Mouse (Mus musculus) hindlimb bud, embryonic 11.5 days (tissue): Measurements from ENCODE around the gene Gm815.

Source experiments
- DNase-seq: peaks from one replicate; pipeline ENCODE4 v3.0.0-alpha.2; 2012; ENCODE audit warnings: low read depth, low spot score; ENCODE audit errors: extremely low spot score

Gene Gm815

DNA sequence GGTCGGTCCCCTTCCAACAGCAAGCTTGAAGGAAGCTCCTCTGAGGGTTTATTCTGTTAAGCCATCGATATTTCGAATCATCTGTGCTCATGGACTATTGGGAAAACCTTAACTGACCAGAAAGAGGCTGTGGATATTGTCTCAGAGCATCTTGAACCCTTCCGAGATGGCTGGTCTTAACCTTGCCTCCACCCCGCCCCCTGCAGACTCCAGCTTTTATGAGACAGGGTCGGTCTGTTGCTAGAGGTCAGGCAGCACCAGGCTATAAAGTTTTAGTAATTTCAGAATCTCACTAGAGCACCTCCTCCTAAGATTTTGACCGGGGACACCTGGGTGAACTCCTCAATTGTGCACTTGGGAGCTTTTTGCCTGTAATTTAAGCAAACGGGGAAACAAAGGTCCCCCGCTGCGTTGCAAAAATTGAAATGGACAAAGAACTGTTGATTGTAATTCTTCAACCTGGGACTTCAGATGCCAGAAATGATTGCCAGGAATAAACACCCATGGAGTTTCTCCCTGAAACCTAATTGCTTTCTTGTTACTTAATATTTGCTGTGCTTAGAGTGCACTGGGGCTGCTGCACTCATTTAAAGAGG, 8.4 kb upstream of the Gm815 start:
- no peak for DNase-seq

DNA sequence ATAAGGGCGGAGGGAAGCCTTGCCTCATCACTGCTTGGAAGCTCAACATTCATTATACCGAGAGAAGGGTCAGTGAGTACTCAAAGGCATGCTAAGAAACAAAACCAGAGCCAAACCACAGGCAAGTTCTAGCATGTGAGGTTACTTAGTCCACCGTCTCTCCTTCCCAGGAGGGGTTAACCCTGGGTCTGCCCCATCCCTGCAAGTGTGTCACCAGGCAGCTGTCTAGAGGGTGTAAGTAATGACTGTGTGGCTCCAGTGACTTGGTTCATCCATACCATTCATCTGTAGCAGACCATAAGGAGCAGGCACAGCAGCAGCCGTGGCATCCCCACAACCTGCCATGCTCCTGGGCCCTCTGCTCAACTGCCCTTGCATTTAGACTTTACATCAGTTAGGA, 5.8 kb upstream of the Gm815 start:
- no peak for DNase-seq

DNA sequence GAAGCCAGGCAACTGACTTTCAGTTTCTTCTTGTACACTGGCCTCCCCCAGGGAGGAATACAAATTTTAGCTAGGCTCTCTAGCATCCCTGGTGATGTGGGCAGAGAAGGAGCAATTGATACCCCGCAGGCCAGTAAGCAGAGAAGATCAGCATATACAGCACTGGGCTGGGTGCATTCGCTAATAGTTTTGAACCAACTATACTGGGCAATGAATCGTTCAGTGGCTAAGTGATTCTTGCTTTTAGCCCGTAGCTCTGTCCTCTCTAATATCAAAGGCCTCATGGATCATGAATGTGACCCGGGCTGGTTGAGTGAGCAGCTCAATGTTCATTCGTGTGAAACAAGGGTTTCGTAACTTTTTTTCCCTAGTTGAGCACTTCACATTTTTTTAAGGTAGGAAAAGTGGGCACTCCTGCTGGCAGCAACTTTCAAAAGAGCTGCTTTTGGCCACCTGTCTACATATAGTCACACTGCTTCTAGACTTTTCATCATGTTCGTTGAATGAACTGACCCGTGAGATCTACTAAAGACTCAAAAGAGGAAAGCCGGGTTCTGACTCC, 3.7 kb upstream of the Gm815 start:
- DNase-seq: no peak

- DNase-seq: no peak
Observed at GRCm38 (mm10) chr19:26888171-26888570, 2.5 kb downstream of the Gm815 start.

DNA sequence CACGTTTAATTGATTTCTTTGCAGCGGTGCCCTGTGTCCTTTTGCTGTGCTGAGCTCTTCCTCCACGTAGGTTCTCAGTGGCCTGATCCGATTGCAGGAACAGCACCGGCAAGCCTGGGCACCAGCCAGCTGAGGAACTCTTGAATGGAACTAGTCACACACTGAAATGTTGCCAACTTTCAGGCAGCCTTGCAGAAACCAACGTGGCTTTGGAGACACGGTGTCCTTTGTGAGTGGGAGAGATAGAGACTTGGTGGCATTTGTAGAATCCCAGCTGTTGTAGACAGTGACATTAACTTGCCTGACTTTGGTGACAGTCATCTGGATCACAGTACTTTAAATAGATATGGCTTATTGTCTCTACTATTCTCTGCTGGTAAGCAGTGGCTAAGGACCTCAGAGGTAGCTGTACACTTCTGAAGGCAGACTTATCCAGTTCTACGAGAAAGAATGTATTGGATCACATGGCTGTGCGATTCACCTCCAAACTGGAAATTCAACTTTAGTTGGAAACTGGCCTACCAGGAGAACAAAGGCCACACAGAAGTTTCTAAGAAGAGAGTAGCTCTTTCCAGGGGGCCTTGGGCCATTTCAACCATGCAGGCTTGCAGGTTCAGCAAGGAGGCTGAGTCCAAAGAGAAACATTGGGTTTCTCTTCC, 5.8 kb downstream of the Gm815 start:
- DNase-seq: no peak

DNA sequence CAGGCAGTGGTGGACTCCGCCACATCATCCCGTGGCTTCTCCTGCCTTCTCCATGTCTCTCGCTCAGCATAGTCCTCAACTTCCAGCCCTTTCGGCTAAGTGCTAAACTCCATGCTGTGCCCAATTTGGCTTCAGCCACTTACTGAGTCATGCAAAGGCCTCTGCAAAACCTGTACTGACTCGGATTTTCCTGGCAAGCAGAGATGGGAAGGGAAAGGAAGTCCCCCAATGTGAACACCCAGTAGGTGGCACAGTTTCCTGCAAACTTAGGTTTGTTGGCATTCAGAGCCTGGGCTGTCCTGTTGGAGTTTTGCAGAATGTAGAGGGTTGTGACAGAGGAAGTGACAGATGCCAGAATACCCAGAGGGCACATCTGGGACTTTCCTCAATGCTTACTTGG, 7.2 kb downstream of the Gm815 start:
- no peak for DNase-seq

DNA sequence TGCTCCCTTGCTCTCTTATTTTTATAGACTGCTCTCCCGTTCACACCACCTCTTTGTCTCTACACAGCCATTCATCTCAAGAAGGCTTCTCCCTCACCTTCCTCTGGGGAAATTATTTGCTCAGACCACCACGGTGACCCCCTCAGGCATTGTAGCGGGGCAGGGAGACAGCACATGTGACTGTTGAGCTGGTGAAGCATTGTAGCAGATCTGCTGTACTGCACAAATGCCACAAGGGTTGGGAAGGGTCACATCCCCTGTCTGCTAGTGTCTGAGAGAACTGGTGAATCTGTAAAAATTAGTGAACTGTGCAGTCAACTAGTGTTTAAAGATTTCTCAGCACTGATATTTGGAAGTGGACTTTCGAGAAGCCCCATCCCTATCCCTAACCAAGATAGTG, 16.5 kb downstream of the Gm815 start:
- no peak for DNase-seq

DNA sequence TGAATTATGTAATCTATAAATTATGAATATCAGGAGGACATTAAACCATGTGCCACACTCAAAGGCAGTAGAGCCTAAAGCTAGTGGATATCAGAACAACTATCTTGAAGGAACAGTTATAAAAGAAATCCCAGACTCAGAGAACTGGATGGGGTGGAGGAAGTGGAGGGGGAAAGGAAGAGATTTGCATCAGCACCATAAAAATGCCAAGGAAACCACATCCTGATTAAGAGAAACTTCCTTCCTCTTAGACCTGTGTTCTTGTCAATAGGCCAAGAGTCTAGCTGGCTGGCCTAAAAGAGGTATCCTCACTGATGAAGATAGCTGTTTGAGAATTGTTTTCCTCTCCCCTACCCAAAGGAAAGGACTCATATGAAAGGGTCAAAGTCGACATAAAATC, 28.6 kb downstream of the Gm815 start:
- no peak for DNase-seq

DNA sequence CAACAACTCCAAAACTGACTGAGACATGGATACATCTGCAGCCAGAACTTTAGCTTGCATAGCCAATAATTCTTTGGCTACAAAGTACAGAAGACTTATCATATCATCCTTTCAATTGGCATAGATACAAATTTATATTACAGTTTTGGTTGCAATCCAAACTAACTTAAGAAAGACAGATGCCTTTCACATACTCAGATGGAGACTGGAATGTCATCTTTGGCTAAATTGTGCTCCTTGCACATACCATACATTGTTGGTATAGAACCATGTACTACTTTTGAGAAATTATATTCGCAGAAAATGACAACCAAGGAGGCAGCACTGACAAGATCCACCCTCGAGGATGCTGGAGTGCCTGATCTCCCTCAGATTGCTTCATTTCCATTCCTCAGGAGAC, 35.1 kb downstream of the Gm815 start:
- no peak for DNase-seq

DNA sequence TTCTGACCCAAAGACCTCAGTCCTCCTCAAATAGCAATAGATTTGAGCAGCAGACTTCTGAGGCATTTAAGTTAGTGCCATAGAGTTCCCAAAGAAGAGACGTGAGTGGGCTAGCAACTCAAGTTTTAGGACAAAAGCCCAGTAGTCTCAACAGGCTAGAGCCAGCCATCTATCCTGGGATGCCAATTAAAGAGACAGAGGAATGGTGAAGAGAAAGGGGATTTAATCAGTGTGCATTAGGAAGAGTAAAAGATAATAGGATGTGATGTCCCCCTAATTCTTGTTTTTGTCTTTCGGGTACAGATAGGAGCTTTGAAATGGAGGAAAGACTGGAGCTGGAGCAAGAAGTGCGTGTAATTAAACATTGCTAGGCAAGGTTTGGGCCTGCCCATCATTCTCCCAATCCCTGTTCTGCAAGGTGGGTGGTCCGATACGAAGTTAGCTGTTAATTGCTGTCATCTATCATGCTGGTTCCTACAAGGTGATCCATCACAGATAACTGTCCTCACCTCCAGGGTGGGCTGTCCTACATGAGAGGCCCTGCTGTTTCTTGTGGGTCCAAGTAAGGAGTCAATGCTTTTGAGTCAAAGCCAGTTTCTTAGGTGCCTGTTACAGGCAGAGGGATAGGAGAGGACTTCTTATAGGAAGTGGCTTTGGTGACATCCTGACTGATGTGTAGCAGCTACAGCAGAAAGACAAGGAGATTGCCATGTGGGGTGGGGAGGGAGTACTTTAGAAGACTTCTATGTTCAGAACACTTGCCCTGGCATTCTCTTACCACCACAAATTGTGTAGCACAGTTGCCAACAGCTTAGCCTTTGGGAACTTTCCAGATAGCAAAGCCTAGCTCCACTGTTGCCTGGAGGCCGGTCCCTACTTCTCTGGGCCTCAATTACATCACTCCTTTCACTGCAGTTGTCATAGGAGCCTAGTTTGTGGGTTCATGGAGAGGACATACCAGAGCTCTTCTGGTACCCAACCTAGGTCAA, 44.9 kb downstream of the Gm815 start:
- no peak for DNase-seq

DNA sequence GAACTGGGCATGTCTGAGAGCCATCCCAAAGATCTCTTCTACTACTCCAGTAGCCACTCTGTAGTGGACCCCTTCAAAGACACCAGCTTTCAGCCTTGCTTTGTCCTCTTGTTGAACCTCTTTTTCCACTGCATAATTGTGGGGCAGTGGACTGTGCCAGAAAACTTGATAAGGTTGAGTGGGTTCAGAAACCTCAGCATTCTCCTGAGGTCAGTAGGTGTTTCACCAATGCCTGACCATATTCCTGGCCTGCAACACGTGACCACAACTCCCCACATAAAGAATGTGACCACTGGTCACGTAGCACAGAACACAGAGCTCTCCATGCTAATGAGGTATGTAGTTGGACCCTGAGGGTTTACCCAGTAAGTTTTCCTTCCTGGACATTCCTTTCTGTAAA, 48.5 kb downstream of the Gm815 start:
- DNase-seq: no peak
